Mouse (Mus musculus): ENCODE data around the gene Cryba4.

DNA sequence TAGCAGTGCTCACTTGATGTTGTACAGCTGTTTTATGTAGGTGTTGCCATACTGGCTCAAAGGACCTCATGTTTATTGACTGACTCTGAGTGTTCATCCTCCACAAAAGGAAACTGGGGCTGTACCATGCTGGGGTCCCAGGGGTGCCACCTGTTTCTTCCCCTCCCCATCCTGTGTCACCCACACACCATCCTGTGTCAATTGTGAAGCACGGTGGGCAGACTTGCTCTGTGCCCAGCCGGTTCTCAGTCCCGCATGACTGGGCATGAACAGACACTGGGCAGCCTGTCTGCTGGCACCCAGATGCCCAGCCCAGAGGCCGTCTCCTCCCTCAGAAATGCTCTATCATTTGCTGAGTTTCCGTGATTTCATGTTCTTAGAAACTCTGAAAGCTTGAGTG, 39.5 kb upstream of the Cryba4 start:
- TF ChIP-seq TCF3 (IDR thresholded peaks at IDR 0.05; ENCODE audit: insufficient read length, low read depth) = no peak
- TF ChIP-seq POLR2AphosphoS2 (IDR thresholded peaks at IDR 0.05; ENCODE audit: insufficient read length, low read depth) = no peak
- TF ChIP-seq USF1 (IDR thresholded peaks at IDR 0.05; ENCODE audit: low read depth) = no peak
- no peak for TF ChIP-seq POLR2A (IDR thresholded peaks at IDR 0.05; ENCODE audit: insufficient read length, low read depth)
- no peak for TF ChIP-seq E2F4 (IDR thresholded peaks at IDR 0.05; ENCODE audit: insufficient read depth)
- no peak for TF ChIP-seq MAX (IDR thresholded peaks at IDR 0.05; ENCODE audit: low read depth)
- no peak for TF ChIP-seq TCF12 (IDR thresholded peaks at IDR 0.05; ENCODE audit: insufficient read depth, poor library complexity, severe bottlenecking)
- no peak for TF ChIP-seq CEBPB (IDR thresholded peaks at IDR 0.05; ENCODE audit: insufficient read depth, poor library complexity, severe bottlenecking)
- TF ChIP-seq SRF (IDR thresholded peaks at IDR 0.05; ENCODE audit: control insufficient read depth, insufficient read length, low read depth) = no peak
